Mouse (Mus musculus): ENCODE measurements around the gene Slc22a20. TPM values are rescaled to one million over a fixed set of nuclear protein-coding genes. Genes with fewer than 3 reads are reported as not detected.

Gene Slc22a20
- not detected in 2 replicates for polyA plus RNA-seq (2014; fragmentation: Nextera tagmentation; extraction: Ambion mirVana)

GRCm38 (mm10) chr19:5986043-5986442, at the start of gene Slc22a20:
Gene Slc22a20 (minus strand): TSS chr19:5986143.
- Histone ChIP-seq H3K36me3 (ENCODE audit: control insufficient read depth, insufficient read depth, low read length) (no peaks in the 10 kb centered on the region), H3K4me1 (replicated peaks; ENCODE audit: control insufficient read depth, insufficient read depth, low read length) (peaks cover 12% of the 10 kb centered on the region; the same call in 1 of the 2 replicates), H3K4me3 (ENCODE audit: low read depth, low read length) (no peak within 1 kb of the TSS), H3K4me2 (ENCODE audit: low read length) (no peak within 1 kb of the TSS), H3K27me3 (replicated peaks; ENCODE audit: control insufficient read depth, insufficient read depth, low read length) (no peaks in the 10 kb centered on the region), H3K27ac (ENCODE audit: low read depth) (no peak within 1 kb of the TSS), H3K9ac (ENCODE audit: low read length) (no peak within 1 kb of the TSS), H3K9me3 (ENCODE audit: control insufficient read depth, low read length) (no peaks in the 10 kb centered on the region)
- 46% methylated on average over 4 of the region's 4 CpGs for WGBS
- no peak for ATAC-seq (replicated peaks; ENCODE audit: low FRiP score, low TSS enrichment, low read depth)
- no peak for DNase-seq (ENCODE audit: low spot score)

DNA sequence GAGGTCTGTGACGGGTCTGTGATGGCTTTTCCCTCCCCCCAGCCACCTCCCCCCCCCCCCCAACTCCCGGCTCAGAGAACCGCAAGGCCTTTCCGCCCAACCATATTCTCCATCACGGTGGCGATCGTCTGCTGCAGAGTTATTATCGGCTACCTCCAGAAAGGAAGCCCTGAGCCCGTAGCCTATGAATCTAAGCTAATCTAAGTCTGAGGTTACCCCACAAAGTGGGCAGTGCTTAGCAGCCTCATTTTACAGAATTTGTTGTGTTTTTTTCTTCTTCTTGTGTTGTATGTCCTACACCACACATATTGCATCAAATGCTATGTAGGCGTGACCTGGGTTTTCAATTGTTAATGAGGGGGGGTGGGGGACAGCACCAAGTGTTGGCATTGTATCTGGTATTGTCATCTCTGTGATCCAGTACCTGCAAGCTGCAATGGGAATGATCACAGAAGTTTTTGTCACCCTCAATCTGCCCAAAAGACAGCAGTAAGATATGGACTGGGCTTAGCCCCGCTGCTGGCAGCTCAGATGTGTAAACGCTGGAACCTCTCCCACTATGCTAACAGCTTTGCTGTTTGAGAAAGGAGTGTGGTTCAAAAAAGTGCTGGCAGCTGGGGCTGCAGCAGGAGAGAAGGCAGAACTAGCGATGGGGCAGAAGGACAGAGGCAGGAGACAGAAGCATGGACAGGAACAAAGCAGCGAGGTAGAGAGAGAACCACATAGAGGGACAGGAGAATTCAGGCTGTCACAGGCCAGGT, 44.8 kb upstream of the Slc22a20 start:
- Histone ChIP-seq H3K36me3 (ENCODE audit: control insufficient read depth, insufficient read depth, low read length) (no peaks in the 10 kb centered on the region), H3K4me1 (replicated peaks; ENCODE audit: control insufficient read depth, insufficient read depth, low read length) (no peaks in the 10 kb centered on the region), H3K9ac (ENCODE audit: low read length) (no peak overlapping the region), H3K4me2 (ENCODE audit: low read length) (no peak overlapping the region), H3K9me3 (ENCODE audit: control insufficient read depth, low read length) (no peaks in the 10 kb centered on the region), H3K27ac (ENCODE audit: low read depth) (no peak overlapping the region), H3K27me3 (replicated peaks; ENCODE audit: control insufficient read depth, insufficient read depth, low read length) (no peaks in the 10 kb centered on the region), H3K4me3 (ENCODE audit: low read depth, low read length) (no peak overlapping the region)
- ATAC-seq (replicated peaks; ENCODE audit: low FRiP score, low TSS enrichment, low read depth), result no peak
- no peak for DNase-seq (ENCODE audit: low spot score)
- WGBS, result 70% methylated on average over 14 of the region's 14 CpGs

GRCm38 (mm10) chr19:6029426-6029825, 43.5 kb upstream of the Slc22a20 start:
- DNase-seq (ENCODE audit: low spot score) (no peak), ATAC-seq (replicated peaks; ENCODE audit: low FRiP score, low TSS enrichment, low read depth) (no peak)
- Histone ChIP-seq H3K9ac (ENCODE audit: low read length) (no peak overlapping the region), H3K36me3 (ENCODE audit: control insufficient read depth, insufficient read depth, low read length) (no peaks in the 10 kb centered on the region), H3K9me3 (ENCODE audit: control insufficient read depth, low read length) (no peaks in the 10 kb centered on the region), H3K4me2 (ENCODE audit: low read length) (no peak overlapping the region), H3K4me1 (replicated peaks; ENCODE audit: control insufficient read depth, insufficient read depth, low read length) (no peaks in the 10 kb centered on the region), H3K4me3 (ENCODE audit: low read depth, low read length) (no peak overlapping the region), H3K27me3 (replicated peaks; ENCODE audit: control insufficient read depth, insufficient read depth, low read length) (no peaks in the 10 kb centered on the region), H3K27ac (ENCODE audit: low read depth) (no peak overlapping the region)
- 74% methylated on average over 9 of the region's 9 CpGs for WGBS

DNA sequence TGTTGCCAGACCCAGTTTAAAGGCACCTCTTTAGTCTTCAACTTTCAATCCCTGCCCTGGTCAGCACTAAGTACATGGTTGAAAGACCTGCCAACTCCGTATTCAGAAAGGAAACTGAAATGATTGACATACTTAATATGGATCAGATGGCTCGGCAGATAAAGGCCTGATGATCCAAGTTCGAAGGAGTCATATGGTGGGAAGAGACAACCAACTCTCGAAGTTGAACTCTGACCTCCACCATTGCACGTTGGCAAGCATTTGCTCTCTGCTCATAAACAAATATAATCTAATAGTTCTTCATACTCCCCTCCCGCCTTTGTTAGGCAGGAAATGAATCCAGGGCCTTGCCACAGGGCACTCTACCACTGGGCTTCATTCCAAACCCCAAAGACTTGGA, 43.0 kb upstream of the Slc22a20 start:
- no peaks in the 10 kb centered on the region for H3K27me3 ChIP-seq (replicated peaks; ENCODE audit: control insufficient read depth, insufficient read depth, low read length)
- H3K4me2 ChIP-seq (ENCODE audit: low read length), result no peak overlapping the region
- H3K36me3 ChIP-seq (ENCODE audit: control insufficient read depth, insufficient read depth, low read length), result no peaks in the 10 kb centered on the region
- no peak overlapping the region for H3K9ac ChIP-seq (ENCODE audit: low read length)
- WGBS, result 71% methylated on average over 6 of the region's 6 CpGs
- no peak for DNase-seq (ENCODE audit: low spot score)
- H3K4me1 ChIP-seq (replicated peaks; ENCODE audit: control insufficient read depth, insufficient read depth, low read length), result no peaks in the 10 kb centered on the region
- H3K27ac ChIP-seq (ENCODE audit: low read depth), result no peak overlapping the region
- ATAC-seq (replicated peaks; ENCODE audit: low FRiP score, low TSS enrichment, low read depth), result no peak
- H3K4me3 ChIP-seq (ENCODE audit: low read depth, low read length), result no peak overlapping the region
- H3K9me3 ChIP-seq (ENCODE audit: control insufficient read depth, low read length), result no peaks in the 10 kb centered on the region

- no peak overlapping the region for H3K27ac ChIP-seq (ENCODE audit: low read depth)
- H3K27me3 ChIP-seq (replicated peaks; ENCODE audit: control insufficient read depth, insufficient read depth, low read length), result no peaks in the 10 kb centered on the region
- no peak overlapping the region for H3K9ac ChIP-seq (ENCODE audit: low read length)
- no peak for DNase-seq (ENCODE audit: low spot score)
- H3K4me2 ChIP-seq (ENCODE audit: low read length), result no peak overlapping the region
- no peaks in the 10 kb centered on the region for H3K36me3 ChIP-seq (ENCODE audit: control insufficient read depth, insufficient read depth, low read length)
- no peak overlapping the region for H3K4me3 ChIP-seq (ENCODE audit: low read depth, low read length)
- no peak for ATAC-seq (replicated peaks; ENCODE audit: low FRiP score, low TSS enrichment, low read depth)
- WGBS, result 82% methylated on average over 7 of the region's 7 CpGs
- H3K4me1 ChIP-seq (replicated peaks; ENCODE audit: control insufficient read depth, insufficient read depth, low read length), result no peaks in the 10 kb centered on the region
- H3K9me3 ChIP-seq (ENCODE audit: control insufficient read depth, low read length), result no peaks in the 10 kb centered on the region
Observed at GRCm38 (mm10) chr19:6023930-6024329, 38.0 kb upstream of the Slc22a20 start.

GRCm38 (mm10) chr19:6023059-6023458, 37.1 kb upstream of the Slc22a20 start:
- Histone ChIP-seq H3K27me3 (replicated peaks; ENCODE audit: control insufficient read depth, insufficient read depth, low read length) (no peaks in the 10 kb centered on the region), H3K4me1 (replicated peaks; ENCODE audit: control insufficient read depth, insufficient read depth, low read length) (no peaks in the 10 kb centered on the region), H3K36me3 (ENCODE audit: control insufficient read depth, insufficient read depth, low read length) (no peaks in the 10 kb centered on the region), H3K9ac (ENCODE audit: low read length) (no peak overlapping the region), H3K27ac (ENCODE audit: low read depth) (no peak overlapping the region), H3K9me3 (ENCODE audit: control insufficient read depth, low read length) (no peaks in the 10 kb centered on the region), H3K4me2 (ENCODE audit: low read length) (no peak overlapping the region), H3K4me3 (ENCODE audit: low read depth, low read length) (no peak overlapping the region)
- DNase-seq (ENCODE audit: low spot score) (no peak), ATAC-seq (replicated peaks; ENCODE audit: low FRiP score, low TSS enrichment, low read depth) (no peak)
- WGBS, result 54% methylated on average over 8 of the region's 8 CpGs

DNA sequence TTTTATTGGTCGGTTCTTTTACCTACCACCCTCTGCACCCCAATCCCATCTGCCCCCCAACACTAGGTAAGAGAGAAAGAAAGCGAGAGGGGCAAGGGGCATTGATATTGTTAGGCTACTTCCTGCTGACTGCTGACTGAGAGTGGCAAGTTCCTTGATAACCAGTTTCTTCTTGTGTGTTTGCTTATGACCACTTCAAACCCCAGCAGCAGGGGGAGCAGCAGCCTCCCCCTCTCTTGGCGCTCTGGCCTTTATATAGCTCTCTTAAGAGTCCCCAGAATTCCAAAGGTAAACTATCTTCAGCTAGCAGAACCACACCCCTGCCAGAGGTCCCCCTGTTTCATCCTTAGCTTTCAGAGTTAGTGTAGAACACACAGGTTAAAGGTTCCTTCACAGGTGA, 34.3 kb upstream of the Slc22a20 start:
- Histone ChIP-seq H3K9ac (ENCODE audit: low read length) (no peak overlapping the region), H3K4me1 (replicated peaks; ENCODE audit: control insufficient read depth, insufficient read depth, low read length) (peaks cover 6% of the 10 kb centered on the region; the same call in 1 of the 2 replicates), H3K4me2 (ENCODE audit: low read length) (no peak overlapping the region), H3K27ac (ENCODE audit: low read depth) (no peak overlapping the region), H3K9me3 (ENCODE audit: control insufficient read depth, low read length) (no peaks in the 10 kb centered on the region), H3K27me3 (replicated peaks; ENCODE audit: control insufficient read depth, insufficient read depth, low read length) (peaks cover 9% of the 10 kb centered on the region; the same call in 1 of the 2 replicates), H3K36me3 (ENCODE audit: control insufficient read depth, insufficient read depth, low read length) (no peaks in the 10 kb centered on the region), H3K4me3 (ENCODE audit: low read depth, low read length) (no peak overlapping the region)
- ATAC-seq (replicated peaks; ENCODE audit: low FRiP score, low TSS enrichment, low read depth) (no peak), DNase-seq (ENCODE audit: low spot score) (no peak)
- 55% methylated on average over 3 of the region's 3 CpGs for WGBS

- Histone ChIP-seq H3K9ac (ENCODE audit: low read length) (no peak overlapping the region), H3K4me1 (replicated peaks; ENCODE audit: control insufficient read depth, insufficient read depth, low read length) (peaks cover 6% of the 10 kb centered on the region; the same call in 1 of the 2 replicates), H3K4me2 (ENCODE audit: low read length) (no peak overlapping the region), H3K4me3 (ENCODE audit: low read depth, low read length) (no peak overlapping the region), H3K27me3 (replicated peaks; ENCODE audit: control insufficient read depth, insufficient read depth, low read length) (peaks cover 9% of the 10 kb centered on the region; the same call in 1 of the 2 replicates), H3K9me3 (ENCODE audit: control insufficient read depth, low read length) (no peaks in the 10 kb centered on the region), H3K27ac (ENCODE audit: low read depth) (no peak overlapping the region), H3K36me3 (ENCODE audit: control insufficient read depth, insufficient read depth, low read length) (no peaks in the 10 kb centered on the region)
- ATAC-seq (replicated peaks; ENCODE audit: low FRiP score, low TSS enrichment, low read depth), result no peak
- peak; percentile 88 for DNase-seq (ENCODE audit: low spot score)
- WGBS, result 28% methylated on average over 15 of the region's 15 CpGs
Observed at GRCm38 (mm10) chr19:6018142-6019089, 32.5 kb upstream of the Slc22a20 start.

Measured in intestine, embryonic 14.5 days (tissue).